Mouse (Mus musculus): Measurements from ENCODE around the gene Ctbp1. TPM values are rescaled to one million over a fixed set of nuclear protein-coding genes. Genes with fewer than 3 reads are reported as not detected.
A peak's percentile ranks its signal among the peaks of the same experiment; 100 is the strongest.

The Ctbp1 gene
- total RNA-seq, 2 experiments from 2014 or later = 225 to 232 TPM

DNA sequence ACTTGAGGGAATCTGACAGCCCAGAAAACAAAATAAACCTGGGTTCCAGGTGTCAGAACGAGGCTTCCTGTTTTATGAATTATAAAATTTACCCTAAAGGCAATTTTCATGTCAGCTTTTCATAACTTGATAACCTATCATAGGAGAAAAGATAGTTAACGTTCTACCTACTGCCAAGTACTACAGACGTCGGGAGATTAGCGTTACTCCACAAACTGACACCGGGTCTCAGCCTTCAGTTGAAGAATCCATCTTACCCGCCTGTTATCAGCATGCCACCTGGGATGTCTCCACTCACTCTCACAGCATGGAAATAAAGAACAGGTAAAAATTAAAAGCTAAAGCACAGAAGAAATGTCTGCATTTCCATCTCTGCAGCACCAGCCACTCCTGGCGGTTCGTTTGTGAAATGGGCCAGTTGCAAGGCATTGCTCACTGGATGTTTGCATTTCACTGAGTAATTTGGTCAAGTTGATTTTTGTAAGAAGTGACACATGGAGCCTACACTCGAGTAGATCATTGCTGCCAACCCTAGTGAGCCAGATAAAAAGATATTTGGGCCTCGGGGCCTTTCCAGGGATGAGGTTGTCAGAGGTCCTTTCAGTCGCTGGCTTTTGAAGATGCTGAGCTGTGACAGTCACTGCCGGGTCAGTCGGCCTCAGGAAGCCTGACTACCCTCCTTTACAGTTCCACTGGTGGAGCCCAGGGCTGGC is 66.1 kb downstream of the Ctbp1 start:
- no peak for DNase-seq

DNA sequence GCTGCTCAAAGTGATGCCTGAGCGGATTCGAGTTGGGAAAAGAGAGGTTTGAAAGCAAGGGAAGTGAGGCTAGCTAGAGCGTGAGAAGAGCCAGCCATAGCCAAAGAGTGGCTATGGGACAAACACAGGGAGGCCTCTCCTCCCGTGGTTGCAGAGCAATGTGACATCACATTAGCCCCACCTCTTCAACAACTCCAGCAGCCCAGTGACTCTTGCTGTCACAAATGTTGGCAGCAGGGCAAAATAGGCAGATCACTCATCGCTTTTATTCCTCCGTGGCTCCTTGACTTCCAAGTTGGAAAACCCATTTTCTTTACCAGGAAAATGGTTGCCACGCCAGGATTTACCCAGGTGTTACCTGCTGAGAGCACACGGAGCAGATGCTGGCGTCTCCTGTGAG is 67.7 kb downstream of the Ctbp1 start:
- no peak for DNase-seq

DNA sequence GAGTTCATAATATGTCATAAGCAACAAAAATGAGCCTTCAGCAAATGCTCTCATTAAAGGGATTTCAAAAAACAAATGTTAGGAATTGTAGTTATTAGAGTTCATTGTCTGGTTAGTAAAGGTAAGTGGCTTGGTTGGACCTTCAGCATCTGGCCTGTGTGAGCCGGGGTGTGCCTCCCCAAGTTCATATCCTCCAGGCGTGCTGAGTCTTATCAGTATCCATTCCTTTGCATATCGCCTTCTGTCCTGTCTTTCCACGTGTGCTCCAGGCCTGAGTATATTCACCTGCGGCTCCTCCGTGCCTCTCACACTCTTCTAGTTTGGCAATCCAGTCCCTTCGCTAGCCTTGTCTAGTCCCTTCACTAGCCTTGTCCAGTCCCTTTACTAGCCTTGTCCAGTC is 68.5 kb downstream of the Ctbp1 start:
- no peak for DNase-seq

DNA sequence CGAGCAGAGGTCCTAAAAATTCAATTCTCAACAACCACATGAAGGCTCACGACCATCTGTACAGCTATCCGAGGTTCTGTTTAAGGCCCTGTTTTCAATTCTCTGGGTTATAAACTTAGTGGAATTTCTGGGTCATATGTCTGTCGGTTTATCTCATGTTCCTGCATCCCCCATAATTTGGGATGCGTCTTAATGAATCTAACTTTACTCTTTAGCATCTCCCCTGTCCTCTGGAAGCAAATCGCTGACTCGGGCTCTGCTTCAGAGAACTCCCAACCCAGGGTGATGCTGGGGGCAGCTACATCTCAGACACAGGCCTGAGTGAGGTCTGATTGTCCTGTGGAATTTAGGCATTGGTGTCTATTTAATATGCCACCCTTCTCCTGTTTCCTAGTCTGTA is 70.5 kb downstream of the Ctbp1 start:
- DNase-seq = no peak

DNA sequence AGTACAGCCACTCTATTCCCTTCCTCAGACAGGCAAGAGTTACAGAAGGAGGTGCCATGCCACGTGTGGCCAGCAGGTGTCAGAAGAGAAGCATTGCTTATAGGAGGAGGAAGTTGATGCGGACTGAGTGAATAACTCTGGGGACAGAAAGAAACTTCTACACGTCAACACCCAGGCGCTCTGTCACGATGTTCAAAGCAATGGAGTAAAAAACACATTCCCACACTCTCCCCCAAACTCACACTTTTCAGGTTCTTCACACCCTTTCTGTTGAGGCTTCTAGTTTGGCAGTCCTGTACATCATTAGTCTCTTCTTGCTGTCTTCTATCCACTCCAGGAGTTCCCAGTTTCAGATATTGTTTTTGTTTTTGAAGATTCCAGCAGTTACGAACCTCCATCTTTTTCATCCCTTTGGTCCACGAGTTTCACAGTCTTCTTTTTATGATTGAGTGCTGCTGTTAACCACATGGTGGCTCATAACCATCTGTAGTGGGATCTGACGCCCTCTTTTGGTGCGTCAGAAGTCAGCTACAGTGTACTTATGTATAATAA is 71.0 kb downstream of the Ctbp1 start:
- DNase-seq = peak; percentile 73 to 81

DNA sequence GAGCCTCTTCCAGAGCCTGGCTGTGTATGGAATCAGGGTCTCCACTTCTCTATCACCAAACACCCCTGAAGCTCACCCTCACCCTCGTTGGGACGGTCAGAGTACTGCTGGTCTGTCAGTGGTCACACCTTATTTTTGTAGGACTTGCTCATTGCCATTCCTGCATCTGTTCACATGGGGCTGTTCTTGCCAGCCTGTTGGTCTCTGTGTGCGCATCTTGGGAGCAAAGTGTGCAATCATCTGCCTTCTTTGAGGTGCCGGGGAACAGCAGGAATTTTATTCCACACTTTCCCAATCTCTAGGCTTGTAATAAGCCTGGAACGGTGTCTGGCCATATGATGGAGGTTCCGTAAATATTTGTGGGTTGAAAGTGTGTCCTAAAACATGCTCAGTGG is 71.6 kb downstream of the Ctbp1 start:
- DNase-seq = no peak

DNA sequence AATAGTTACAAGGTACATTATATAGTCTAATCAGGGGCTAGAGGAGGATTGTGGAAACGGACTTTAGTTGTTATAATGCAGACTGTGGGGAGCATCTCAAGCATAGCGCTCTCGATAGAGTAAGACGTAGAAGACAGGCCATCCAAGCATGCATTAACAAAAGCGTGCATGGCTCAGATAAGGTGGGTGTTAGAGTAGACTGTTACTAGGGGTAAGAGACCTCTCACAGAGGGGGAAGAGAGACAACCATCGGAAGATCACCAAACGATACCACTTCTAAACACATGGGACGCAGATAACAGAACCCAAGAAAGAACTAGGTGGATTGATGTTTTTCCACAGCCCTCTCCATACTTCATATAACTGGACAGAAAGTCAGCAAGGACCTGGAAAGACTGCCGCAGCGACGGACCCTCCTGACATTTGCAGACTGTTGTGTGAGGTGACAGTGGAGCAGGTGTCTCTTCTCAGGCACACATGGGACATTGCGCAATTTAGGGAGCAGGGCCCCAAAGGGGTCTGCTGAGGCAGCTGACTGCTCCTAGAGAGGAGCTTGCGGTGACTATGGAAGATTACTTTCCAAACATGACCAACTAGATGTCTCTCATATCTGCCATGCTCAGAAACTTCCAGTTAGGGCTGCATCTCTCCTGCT is 72.2 kb downstream of the Ctbp1 start:
- no peak for DNase-seq

DNA sequence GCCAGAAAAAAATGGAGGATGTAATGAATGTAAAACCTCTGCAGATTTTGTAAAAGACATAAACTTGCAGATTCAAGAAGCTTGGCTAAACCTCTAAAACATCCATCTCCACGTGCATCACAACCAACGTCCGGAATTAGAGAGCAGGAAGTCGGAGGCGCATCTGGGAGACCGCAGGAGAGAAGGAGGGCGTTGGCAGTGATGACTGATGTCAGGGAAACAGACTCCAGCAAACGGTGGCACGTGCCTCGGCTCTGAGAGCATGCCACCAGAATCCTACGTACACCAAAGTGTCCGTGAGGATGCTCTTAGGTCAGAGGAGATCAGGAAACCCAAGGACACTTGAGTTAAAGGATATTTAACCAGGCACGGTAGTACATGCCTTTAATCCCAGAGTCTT is 73.1 kb downstream of the Ctbp1 start:
- DNase-seq = no peak

DNA sequence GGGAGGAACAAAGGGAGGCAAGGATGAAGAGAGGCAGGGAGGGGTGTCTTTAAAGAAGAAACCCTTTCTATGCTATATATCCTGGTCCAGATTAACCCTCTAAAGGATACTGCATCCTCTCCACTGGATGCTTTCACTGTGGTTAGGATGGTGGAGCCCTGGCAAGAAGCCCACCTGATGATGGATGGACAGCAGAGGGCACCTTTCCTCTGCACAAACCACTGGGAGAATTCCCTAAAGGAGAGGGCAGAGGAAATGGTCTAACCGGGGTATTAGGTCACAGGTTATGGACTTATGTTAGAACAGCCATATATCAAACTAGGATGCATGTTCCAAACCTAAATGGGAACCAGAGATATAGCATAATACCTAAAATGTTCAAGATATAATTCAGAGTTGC is 74.7 kb downstream of the Ctbp1 start:
- DNase-seq = no peak

Other genes starting within 250 kb of the Ctbp1 start
- not detected for gene Slc5a1, start 170.8 kb downstream of the Ctbp1 start, total RNA-seq (2021)
- gene Spon2, start 56.5 kb downstream of the Ctbp1 start, total RNA-seq (2021) = 1 to 10 TPM in 1 of 2 experiments, under 1 TPM in 1; 0.66 to 1.1 TPM
- gene Maea, start 60.5 kb upstream of the Ctbp1 start, total RNA-seq (2021) = 100 to 1,000 TPM; 119 to 120 TPM
- 1 to 10 TPM; 5.8 to 8.4 TPM for gene Uvssa, start 103.6 kb upstream of the Ctbp1 start, total RNA-seq (2021)
- gene Nkx1-1, start 159.0 kb upstream of the Ctbp1 start, total RNA-seq (2021) = not detected

Data from adrenal gland, postnatal 36 days (tissue).